In the genomic region with DNA sequence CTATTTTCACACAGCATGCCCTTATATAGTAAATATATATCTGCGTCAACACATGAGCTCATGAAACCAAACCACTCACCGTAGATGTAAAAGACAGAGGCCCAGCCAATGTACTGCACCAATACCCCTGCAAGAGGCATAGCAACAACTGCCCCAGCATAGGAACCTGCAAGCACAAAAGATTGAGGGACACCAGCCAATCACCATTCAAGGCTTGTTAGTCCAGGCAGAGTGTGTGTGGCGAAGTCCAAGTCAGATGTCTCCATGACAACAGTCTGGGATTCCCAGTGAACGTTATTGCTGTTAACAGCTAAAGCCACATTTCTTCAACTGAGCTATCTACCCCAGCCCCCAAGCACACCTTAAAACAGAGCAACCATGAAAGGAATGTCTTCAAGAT, we compare ENCODE assay signal across 18 mouse cellular contexts. TPM values are rescaled to one million over a fixed set of nuclear protein-coding genes. Genes with fewer than 3 reads are reported as not detected.
DNase-seq lines count a peak whose midpoint lies in the region; ATAC-seq and TF ChIP-seq lines count a peak whose summit lies in the region.
"Had no signal": no experiment of that assay in that cellular context is flagged by ENCODE, and none has a peak within 500 bp of the region (broad histone marks: within the 10 kb centered on the region; RNA-seq: fewer than 3 reads in every experiment).

No protein-coding gene starts in this region.

- DNase-seq in liver = no peak
- peak; percentile 31 for DNase-seq in embryo, embryonic 10.5 days (ENCODE audit: low spot score)
- peak; percentile 30 for DNase-seq in hindbrain, embryonic 14.5 days (ENCODE audit: low spot score)
- peak; percentile 59 for DNase-seq in midbrain, embryonic 14.5 days
- no peak for DNase-seq in cerebellum, adult 2 months
- DNase-seq in thymus, adult 2 months = no peak
- DNase-seq: adrenal gland, postnatal 14 days; cerebellum, adult 8-10 months; heart, adult 11 months; kidney, postnatal 14 days; spleen, adult 18-20 months had no signal

- no peak overlapping the region for H3K27ac ChIP-seq in liver, embryonic 16.5 days (ENCODE audit: low read length)
- no peak overlapping the region for H3K27ac ChIP-seq in hindbrain, embryonic 14.5 days
- H3K27ac ChIP-seq in midbrain, embryonic 14.5 days (replicated peaks; ENCODE audit: low read depth, low read length) = no peak overlapping the region
- H3K27ac ChIP-seq in cerebellum, adult 2 months (ENCODE audit: insufficient read depth, low read length) = no peak overlapping the region
- H3K27ac ChIP-seq in thymus, adult 2 months (ENCODE audit: control insufficient read depth, insufficient read depth, low read length) = no peak overlapping the region
- H3K27ac ChIP-seq: embryonic facial prominence, embryonic 12.5 days; liver, embryonic 15.5 days had no signal

- no peak overlapping the region for H3K9ac ChIP-seq in liver, embryonic 16.5 days (ENCODE audit: low read depth, low read length)
- H3K9ac ChIP-seq in hindbrain, embryonic 14.5 days = no peak overlapping the region
- no peak overlapping the region for H3K9ac ChIP-seq in midbrain, embryonic 14.5 days (replicated peaks; ENCODE audit: low read length)
- H3K9ac ChIP-seq: embryonic facial prominence, embryonic 12.5 days; liver, embryonic 15.5 days had no signal

- no peaks in the 10 kb centered on the region for H3K36me3 ChIP-seq in liver, embryonic 16.5 days (ENCODE audit: control insufficient read depth, insufficient read depth)
- no peaks in the 10 kb centered on the region for H3K36me3 ChIP-seq in hindbrain, embryonic 14.5 days (replicated peaks; ENCODE audit: control insufficient read depth, insufficient read depth)
- no peaks in the 10 kb centered on the region for H3K36me3 ChIP-seq in midbrain, embryonic 14.5 days (ENCODE audit: control insufficient read depth, insufficient read depth, low read length)
- no peaks in the 10 kb centered on the region for H3K36me3 ChIP-seq in thymus, adult 2 months (ENCODE audit: control insufficient read depth, insufficient read depth, low read length)
- H3K36me3 ChIP-seq: embryonic facial prominence, embryonic 12.5 days; liver, embryonic 15.5 days had no signal

- WGBS in liver, embryonic 16.5 days (ENCODE audit: insufficient replicate concordance) = 48% methylated on average over 4 of the region's 4 CpGs
- WGBS in hindbrain, embryonic 14.5 days = 35% methylated on average over 4 of the region's 4 CpGs
- WGBS in midbrain, embryonic 14.5 days = 28% methylated on average over 4 of the region's 4 CpGs
- WGBS in cerebellum, adult 2 months = 33% methylated on average over 4 of the region's 4 CpGs
- WGBS in thymus, adult 2 months = 86% methylated on average over 4 of the region's 4 CpGs

- no peaks in the 10 kb centered on the region for H3K27me3 ChIP-seq in liver, embryonic 16.5 days (ENCODE audit: control insufficient read depth, insufficient read depth, low read depth, low read length)
- H3K27me3 ChIP-seq in hindbrain, embryonic 14.5 days (ENCODE audit: control insufficient read depth, insufficient read depth, low read length) = no peaks in the 10 kb centered on the region
- no peaks in the 10 kb centered on the region for H3K27me3 ChIP-seq in midbrain, embryonic 14.5 days (ENCODE audit: control insufficient read depth, insufficient read depth, low read length)
- H3K27me3 ChIP-seq in cerebellum, adult 2 months (ENCODE audit: control insufficient read depth, insufficient read depth, low read length) = no peaks in the 10 kb centered on the region
- H3K27me3 ChIP-seq in thymus, adult 2 months (ENCODE audit: control insufficient read depth, insufficient read depth, low read length) = no peaks in the 10 kb centered on the region
- H3K27me3 ChIP-seq: CH12.LX; embryonic facial prominence, embryonic 12.5 days; liver, embryonic 15.5 days; megakaryocyte, embryonic 14.5 days; Patski had no signal

- peaks cover 8% of the 10 kb centered on the region; the same call in 1 of the 2 replicates for H3K4me1 ChIP-seq in liver, embryonic 16.5 days (ENCODE audit: control insufficient read depth, low read depth, low read length)
- no peaks in the 10 kb centered on the region for H3K4me1 ChIP-seq in hindbrain, embryonic 14.5 days (replicated peaks; ENCODE audit: control insufficient read depth, insufficient read depth, low read length)
- 0 out of 2 replicates have a peak, but pooled peaks cover 3% of the 10 kb centered on the region for H3K4me1 ChIP-seq in midbrain, embryonic 14.5 days (ENCODE audit: control insufficient read depth, insufficient read depth, low read length)
- no peaks in the 10 kb centered on the region for H3K4me1 ChIP-seq in cerebellum, adult 2 months (ENCODE audit: control insufficient read depth, insufficient read depth, low read length)
- no peaks in the 10 kb centered on the region for H3K4me1 ChIP-seq in thymus, adult 2 months (replicated peaks; ENCODE audit: control insufficient read depth, insufficient read depth, low read length)
- H3K4me1 ChIP-seq: embryonic facial prominence, embryonic 12.5 days had no signal

- TF ChIP-seq POLR2A in cerebellum, adult 2 months (IDR thresholded peaks at IDR 0.05; ENCODE audit: borderline replicate concordance, insufficient read depth, low read length) = no peak
- TF ChIP-seq POLR2A in thymus, adult 2 months (IDR thresholded peaks at IDR 0.05; ENCODE audit: control insufficient read depth, extremely low read depth, insufficient read depth, low read length, poor library complexity) = no peak

- H3K9me3 ChIP-seq in liver, embryonic 16.5 days (replicated peaks; ENCODE audit: control insufficient read depth, low read length) = no peaks in the 10 kb centered on the region
- no peaks in the 10 kb centered on the region for H3K9me3 ChIP-seq in hindbrain, embryonic 14.5 days (ENCODE audit: control insufficient read depth, low read length)
- no peaks in the 10 kb centered on the region for H3K9me3 ChIP-seq in midbrain, embryonic 14.5 days (ENCODE audit: control insufficient read depth, low read length)
- H3K9me3 ChIP-seq: embryonic facial prominence, embryonic 12.5 days; liver, embryonic 15.5 days; megakaryocyte, embryonic 14.5 days had no signal

- H3K4me2 ChIP-seq in liver, embryonic 16.5 days (ENCODE audit: low read depth, low read length) = no peak overlapping the region
- no peak overlapping the region for H3K4me2 ChIP-seq in hindbrain, embryonic 14.5 days (replicated peaks)
- no peak overlapping the region for H3K4me2 ChIP-seq in midbrain, embryonic 14.5 days (ENCODE audit: low read length)
- H3K4me2 ChIP-seq: embryonic facial prominence, embryonic 12.5 days; liver, embryonic 15.5 days had no signal

- peak; percentile 40; the same call in 1 of the 2 replicates for ATAC-seq in liver, embryonic 16.5 days (ENCODE audit: low read depth)
- peak; percentile 65 for ATAC-seq in hindbrain, embryonic 14.5 days (ENCODE audit: low FRiP score)
- ATAC-seq in midbrain, embryonic 14.5 days (ENCODE audit: low FRiP score, low TSS enrichment) = peak; percentile 37; the same call in 1 of the 2 replicates
- ATAC-seq in megakaryocyte, adult 5-6 weeks (ENCODE audit: poor library complexity, severe bottlenecking) = no peak
- ATAC-seq: Patski had no signal

- TF ChIP-seq CTCF in cerebellum, adult 2 months (IDR thresholded peaks at IDR 0.05; ENCODE audit: borderline replicate concordance, insufficient read depth, low read depth, low read length) = no peak
- no peak for TF ChIP-seq CTCF in thymus, adult 2 months (IDR thresholded peaks at IDR 0.05; ENCODE audit: borderline replicate concordance, control insufficient read depth, extremely low read depth, insufficient read depth, low read length, poor library complexity)

- no peak overlapping the region for H3K4me3 ChIP-seq in liver, embryonic 16.5 days (ENCODE audit: low read depth, low read length)
- H3K4me3 ChIP-seq in hindbrain, embryonic 14.5 days (replicated peaks; ENCODE audit: low read length) = no peak overlapping the region
- no peak overlapping the region for H3K4me3 ChIP-seq in midbrain, embryonic 14.5 days (replicated peaks; ENCODE audit: low read depth, low read length)
- H3K4me3 ChIP-seq in cerebellum, adult 2 months (replicated peaks; ENCODE audit: insufficient read depth, low read depth, low read length) = no peak overlapping the region
- H3K4me3 ChIP-seq in thymus, adult 2 months (ENCODE audit: control insufficient read depth, insufficient read depth, low read length) = no peak overlapping the region
- H3K4me3 ChIP-seq: embryonic facial prominence, embryonic 12.5 days; liver, embryonic 15.5 days; megakaryocyte, embryonic 14.5 days had no signal

RNA-seq across cellular contexts. Expression of a gene that starts 28.3 kb away (rescaled TPM):
- polyA plus RNA-seq in liver, embryonic 16.5 days (2015; fragmentation: Nextera tagmentation; extraction: Ambion mirVana) = 0.06 TPM in 1 of 2 replicates, not detected in the other
- 1.4 and 1.9 TPM in 2 replicates for polyA plus RNA-seq in hindbrain, embryonic 14.5 days (2014; fragmentation: Nextera tagmentation; extraction: Ambion mirVana)
- 1.1 and 1.3 TPM in 2 replicates for polyA plus RNA-seq in midbrain, embryonic 14.5 days (2014; fragmentation: Nextera tagmentation; extraction: Ambion mirVana)
- 0.27 and 0.36 TPM in 2 replicates for polyA plus RNA-seq in cerebellum, adult 2 months (2012; rRNA removed)
- 0.10 and 0.12 TPM in 2 replicates for polyA plus RNA-seq in thymus, adult 2 months (2012; rRNA removed)
- 0.50 TPM in 1 of 2 replicates, not detected in the other for total RNA-seq in megakaryocyte, adult 5-6 weeks (2015)
- not detected in 2 replicates for total RNA-seq in megakaryocyte, adult 5-6 weeks (2017)
- total RNA-seq: CH12.LX had no signal

RNA-seq across cellular contexts. Expression of a gene that starts 59.4 kb away (rescaled TPM):
- polyA plus RNA-seq in liver, embryonic 16.5 days (2015; fragmentation: Nextera tagmentation; extraction: Ambion mirVana) = 7.4 and 8.4 TPM in 2 replicates
- 0.12 TPM in 1 of 2 replicates, not detected in the other for polyA plus RNA-seq in hindbrain, embryonic 14.5 days (2014; fragmentation: Nextera tagmentation; extraction: Ambion mirVana)
- polyA plus RNA-seq in midbrain, embryonic 14.5 days (2014; fragmentation: Nextera tagmentation; extraction: Ambion mirVana) = not detected in 2 replicates
- 0.08 and 0.25 TPM in 2 replicates for polyA plus RNA-seq in cerebellum, adult 2 months (2012; rRNA removed)
- polyA plus RNA-seq in thymus, adult 2 months (2012; rRNA removed) = 0.23 TPM in 2 replicates
- not detected in 2 replicates for total RNA-seq in megakaryocyte, adult 5-6 weeks (2015)
- not detected in 2 replicates for total RNA-seq in megakaryocyte, adult 5-6 weeks (2017)
- total RNA-seq: CH12.LX had no signal
- polyA plus RNA-seq: embryonic facial prominence, embryonic 12.5 days had no signal

Comparison
In these comparisons a context has a peak if more than half of its experiments do, and no peak if none do; other contexts are left out.
1. DNase-seq: peak in embryo, embryonic 10.5 days (single experiment), hindbrain, embryonic 14.5 days (single experiment) and midbrain, embryonic 14.5 days (single experiment); none in liver (single experiment), cerebellum, adult 2 months (0 of 2) and thymus, adult 2 months (single experiment).